Mouse (Mus musculus): ENCODE results near the gene Ank3.

- TF ChIP-seq CTCF (IDR thresholded peaks at IDR 0.05; ENCODE audit: extremely low read depth, insufficient read length, insufficient replicate concordance, low read depth, low read length), result no peak
- no peak for TF ChIP-seq POLR2A (IDR thresholded peaks at IDR 0.05; ENCODE audit: low read depth, low read length)
Observed at GRCm38 (mm10) chr10:69454480-69454879, 55.9 kb downstream of the Ank3 start.
